Mouse (Mus musculus): Measurements from ENCODE around the gene Aldh6a1.
A peak's percentile ranks its signal among the peaks of the same experiment; 100 is the strongest.

Aldh6a1 gene

GRCm38 (mm10) chr12:84447386-84447785 lies 3.4 kb downstream of the Aldh6a1 start:
- TF ChIP-seq GATA4 (IDR thresholded peaks at IDR 0.05; ENCODE audit: insufficient replicate concordance, low read length), result no peak

DNA sequence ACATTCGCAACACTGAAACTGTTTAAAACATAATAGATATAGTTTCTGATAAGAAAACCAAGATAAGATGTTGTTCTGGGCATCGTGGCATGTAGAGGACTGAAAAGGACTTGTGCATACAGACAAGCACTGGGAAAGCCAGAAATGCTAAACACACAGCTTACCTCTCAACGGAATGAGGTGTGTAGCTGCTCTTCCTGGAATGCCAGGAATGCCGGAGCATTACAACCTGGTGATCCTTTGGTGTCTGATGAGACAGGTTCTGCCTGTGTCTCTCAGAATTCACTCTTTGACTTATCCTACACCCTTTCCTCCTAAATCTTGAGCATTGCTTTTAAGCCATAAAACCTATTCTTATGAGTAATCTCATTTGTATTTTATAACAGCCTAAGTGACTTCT lies 8.3 kb downstream of the Aldh6a1 start:
- TF ChIP-seq GATA4 (IDR thresholded peaks at IDR 0.05; ENCODE audit: insufficient replicate concordance, low read length), result no peak

DNA sequence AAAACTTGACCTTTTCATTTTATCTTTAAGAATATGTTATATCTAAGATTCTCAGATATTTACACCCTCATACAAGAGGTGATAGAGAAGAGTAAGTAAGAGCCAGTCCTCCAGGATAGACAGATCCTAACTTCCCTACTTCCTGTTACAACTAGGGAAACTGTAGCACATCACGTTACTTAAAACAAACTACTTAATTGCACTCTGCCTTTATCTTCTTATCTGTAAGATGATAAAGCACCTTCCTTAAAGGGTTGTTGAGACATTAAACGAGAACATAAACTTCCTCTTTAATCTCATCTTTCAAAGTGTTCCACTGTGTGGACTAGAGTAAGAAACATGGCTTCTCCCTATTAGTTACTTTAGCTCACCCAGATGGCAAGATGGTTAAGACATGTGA lies 12.1 kb downstream of the Aldh6a1 start:
- no peak for TF ChIP-seq GATA4 (IDR thresholded peaks at IDR 0.05; ENCODE audit: insufficient replicate concordance, low read length)

DNA sequence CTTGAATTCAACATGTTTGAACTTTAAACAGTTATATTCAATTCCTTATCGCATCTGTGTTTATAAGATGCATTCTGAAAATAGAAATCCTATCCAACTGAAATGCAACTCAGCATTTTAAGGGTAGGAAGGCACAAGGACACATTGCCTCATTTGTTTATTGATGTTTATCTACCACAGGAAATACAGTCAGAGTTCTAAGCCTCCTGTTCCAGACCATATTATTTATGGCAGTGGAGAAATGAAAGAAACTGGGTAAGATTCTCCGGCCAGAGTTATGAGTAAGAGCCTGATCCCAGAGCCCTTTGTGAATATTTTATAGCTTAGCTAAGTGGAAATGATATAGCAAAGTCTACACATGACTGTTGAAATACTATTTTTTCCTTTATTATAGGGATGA lies 21.0 kb downstream of the Aldh6a1 start:
- TF ChIP-seq GATA4 (IDR thresholded peaks at IDR 0.05; ENCODE audit: insufficient replicate concordance, low read length), result no peak

- TF ChIP-seq GATA4 (IDR thresholded peaks at IDR 0.05; ENCODE audit: insufficient replicate concordance, low read length), result no peak
Measured at GRCm38 (mm10) chr12:84423990-84424389, 26.8 kb downstream of the Aldh6a1 start.

DNA sequence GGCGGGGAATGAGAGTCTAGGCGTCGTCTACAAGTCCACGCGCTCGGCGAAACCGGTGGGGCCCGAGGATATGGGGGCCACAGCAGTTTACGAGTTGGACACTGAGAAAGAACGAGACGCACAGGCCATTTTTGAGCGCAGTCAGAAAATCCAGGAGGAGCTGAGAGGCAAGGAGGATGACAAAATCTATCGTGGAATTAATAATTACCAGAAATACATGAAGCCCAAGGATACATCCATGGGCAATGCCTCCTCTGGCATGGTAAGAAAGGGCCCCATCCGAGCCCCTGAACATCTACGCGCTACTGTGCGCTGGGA lies 33.2 kb downstream of the Aldh6a1 start:
- no peak for TF ChIP-seq GATA4 (IDR thresholded peaks at IDR 0.05; ENCODE audit: insufficient replicate concordance, low read length)

DNA sequence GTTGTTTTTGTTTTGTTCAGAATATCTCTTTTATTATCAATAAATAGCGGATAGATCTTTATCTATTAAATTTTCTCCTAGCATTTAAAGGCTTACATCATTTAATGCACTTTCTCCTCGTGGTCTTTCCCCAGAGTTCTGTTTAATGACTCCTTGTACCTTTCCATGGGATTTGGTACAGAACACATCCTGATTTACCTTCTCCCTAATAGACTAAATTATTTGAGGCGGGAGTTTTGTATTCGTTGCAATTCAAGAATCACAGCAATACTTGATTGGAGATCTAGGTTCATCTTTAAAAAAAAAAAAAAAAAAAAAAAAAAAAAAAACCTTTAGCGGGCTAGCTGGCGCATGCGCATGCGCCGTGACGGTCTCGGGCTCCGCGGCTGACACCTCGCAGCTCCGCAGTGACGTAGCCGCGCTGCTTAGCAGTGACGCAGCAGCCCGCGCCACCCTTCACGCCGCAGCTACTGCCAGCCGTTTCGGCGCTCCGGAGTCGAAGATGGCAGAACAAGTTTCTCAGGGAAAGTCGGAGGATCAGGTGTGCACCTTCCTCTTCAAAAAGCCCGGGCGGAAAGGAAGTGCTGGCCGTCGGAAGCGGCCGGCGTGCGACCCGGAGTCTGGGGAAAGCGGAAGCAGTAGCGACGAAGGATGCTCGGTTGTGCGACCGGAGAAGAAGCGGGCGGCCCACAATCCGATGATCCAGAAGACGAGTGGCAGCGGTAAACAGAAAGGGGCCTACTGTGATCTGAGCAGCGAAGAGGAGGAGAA lies 33.8 kb downstream of the Aldh6a1 start, which contains the start of gene Rnf113a2:
Gene Rnf113a2, plus strand, starts transcription at position 363 of the 771 bp plus-strand sequence.
- no peak for TF ChIP-seq GATA4 (IDR thresholded peaks at IDR 0.05; ENCODE audit: insufficient replicate concordance, low read length)

- TF ChIP-seq GATA4 (IDR thresholded peaks at IDR 0.05; ENCODE audit: insufficient replicate concordance, low read length), result no peak
Measured at GRCm38 (mm10) chr12:84408819-84409507, 41.8 kb downstream of the Aldh6a1 start, which contains the start of the genes Entpd5 and Bbof1. Gene Entpd5 (minus strand): TSS chr12:84409029. Gene Bbof1 (plus strand): TSS chr12:84409071.

DNA sequence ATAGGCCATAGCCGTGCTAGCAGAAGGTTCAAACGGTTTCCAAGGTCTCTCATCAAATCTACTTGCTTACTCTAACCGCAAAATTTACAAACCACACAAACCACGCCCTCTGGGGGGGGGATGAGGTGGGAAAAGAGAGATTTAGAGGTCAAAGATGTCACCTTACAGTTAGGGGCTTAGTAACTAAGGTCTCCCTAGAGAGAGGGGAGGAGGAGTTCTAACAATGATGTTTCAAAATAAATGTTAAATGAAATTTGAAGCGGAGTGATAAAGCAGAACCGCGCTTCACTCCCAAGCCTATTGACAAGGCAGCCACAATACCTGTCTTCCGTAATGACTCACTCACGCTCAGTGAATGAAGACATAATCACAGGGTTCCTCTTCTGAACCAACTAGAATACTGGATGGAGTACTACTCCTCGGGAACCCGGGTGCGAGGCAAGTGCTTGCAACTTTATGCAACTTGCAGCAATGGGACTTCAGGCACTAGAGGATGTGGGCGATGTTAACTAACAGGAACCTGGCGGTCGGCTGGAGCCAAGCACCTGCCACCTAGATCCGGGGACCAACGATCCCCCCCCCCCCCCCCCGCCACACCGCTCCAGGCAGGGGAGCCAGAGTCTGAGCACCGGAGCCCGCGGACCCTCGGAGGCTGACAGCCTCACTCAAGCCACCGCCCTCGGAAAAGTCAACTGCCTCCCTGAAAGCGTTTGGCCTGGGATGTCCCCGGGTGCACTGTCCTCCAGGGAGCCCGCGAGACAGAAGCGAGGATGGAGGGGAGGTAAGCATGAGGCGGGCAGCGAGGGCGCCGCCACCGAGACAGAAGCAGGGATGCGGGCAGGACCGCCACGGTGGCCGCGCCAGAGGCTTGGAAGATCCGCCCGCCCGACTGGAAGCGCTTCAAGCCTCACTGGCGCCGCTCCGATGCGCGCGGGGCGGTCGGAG lies 42.7 kb downstream of the Aldh6a1 start:
- no peak for TF ChIP-seq GATA4 (IDR thresholded peaks at IDR 0.05; ENCODE audit: insufficient replicate concordance, low read length)

GRCm38 (mm10) chr12:84407259-84407658 lies 43.5 kb downstream of the Aldh6a1 start:
- no peak for TF ChIP-seq GATA4 (IDR thresholded peaks at IDR 0.05; ENCODE audit: insufficient replicate concordance, low read length)

- TF ChIP-seq GATA4 (IDR thresholded peaks at IDR 0.05; ENCODE audit: insufficient replicate concordance, low read length), result no peak
Measured at GRCm38 (mm10) chr12:84404541-84404940, 46.3 kb downstream of the Aldh6a1 start.

- TF ChIP-seq GATA4 (IDR thresholded peaks at IDR 0.05; ENCODE audit: insufficient replicate concordance, low read length), result no peak
Measured at GRCm38 (mm10) chr12:84402923-84403322, 47.9 kb downstream of the Aldh6a1 start.

GRCm38 (mm10) chr12:84400653-84401052 lies 50.2 kb downstream of the Aldh6a1 start:
- peak; percentile 41; the same call in 1 of the 2 replicates for TF ChIP-seq GATA4 (IDR thresholded peaks at IDR 0.05; ENCODE audit: insufficient replicate concordance, low read length)

- TF ChIP-seq GATA4 (IDR thresholded peaks at IDR 0.05; ENCODE audit: insufficient replicate concordance, low read length), result no peak
Measured at GRCm38 (mm10) chr12:84400068-84400467, 50.7 kb downstream of the Aldh6a1 start.

- TF ChIP-seq GATA4 (IDR thresholded peaks at IDR 0.05; ENCODE audit: insufficient replicate concordance, low read length), result no peak
Measured at GRCm38 (mm10) chr12:84399663-84400062, 51.1 kb downstream of the Aldh6a1 start.

Data from liver, adult (tissue).